Mouse (Mus musculus) hindlimb bud, embryonic 11.5 days (tissue): ENCODE data around the gene Gpam.
"Not testable (repeated sequence)": the region's sequence is repeated elsewhere in the genome, so short reads cannot be mapped to it uniquely, and the experiment has no call there.

Source experiments
- DNase-seq: peaks from one replicate; pipeline ENCODE4 v3.0.0-alpha.2; 2012; ENCODE audit warnings: low read depth, low spot score; ENCODE audit errors: extremely low spot score

The Gpam gene

GRCm38 (mm10) chr19:55127072-55127718, at the start of gene Gpam:
Gpam (minus strand) TSS chr19:55127238.
- DNase-seq, result no peak

GRCm38 (mm10) chr19:55171585-55171984, 44.5 kb upstream of the Gpam start:
- DNase-seq, result no peak

- no peak for DNase-seq
These were observed 43.4 kb upstream of the Gpam start for GRCm38 (mm10) chr19:55170399-55170798.

- not testable (repeated sequence) for DNase-seq
These were observed 42.2 kb upstream of the Gpam start for GRCm38 (mm10) chr19:55169236-55169729.

- DNase-seq, result no peak
These were observed 41.3 kb upstream of the Gpam start for GRCm38 (mm10) chr19:55168360-55168759.

GRCm38 (mm10) chr19:55167741-55168140, 40.7 kb upstream of the Gpam start:
- no peak for DNase-seq

GRCm38 (mm10) chr19:55166741-55167140, 39.7 kb upstream of the Gpam start:
- DNase-seq, result no peak

GRCm38 (mm10) chr19:55165954-55166353, 38.9 kb upstream of the Gpam start:
- DNase-seq, result no peak

GRCm38 (mm10) chr19:55165183-55165865, 38.3 kb upstream of the Gpam start:
- no peak for DNase-seq

- no peak for DNase-seq
These were observed 37.1 kb upstream of the Gpam start for GRCm38 (mm10) chr19:55164162-55164561.

GRCm38 (mm10) chr19:55162271-55162670, 35.2 kb upstream of the Gpam start:
- DNase-seq, result no peak

GRCm38 (mm10) chr19:55159826-55160225, 32.8 kb upstream of the Gpam start:
- DNase-seq, result no peak

GRCm38 (mm10) chr19:55158606-55159005, 31.6 kb upstream of the Gpam start:
- DNase-seq, result no peak

GRCm38 (mm10) chr19:55157029-55157428, 30.0 kb upstream of the Gpam start:
- DNase-seq, result no peak

- DNase-seq, result no peak
These were observed 25.9 kb upstream of the Gpam start for GRCm38 (mm10) chr19:55152983-55153382.

GRCm38 (mm10) chr19:55152274-55152673, 25.2 kb upstream of the Gpam start:
- not testable (repeated sequence) for DNase-seq

- no peak for DNase-seq
These were observed 22.6 kb upstream of the Gpam start for GRCm38 (mm10) chr19:55149646-55150045.

GRCm38 (mm10) chr19:55148109-55148508, 21.1 kb upstream of the Gpam start:
- no peak for DNase-seq

GRCm38 (mm10) chr19:55147568-55147967, 20.5 kb upstream of the Gpam start:
- DNase-seq, result no peak

- no peak for DNase-seq
These were observed 18.1 kb upstream of the Gpam start for GRCm38 (mm10) chr19:55145136-55145535.

GRCm38 (mm10) chr19:55144691-55145090, 17.7 kb upstream of the Gpam start:
- DNase-seq, result no peak
